In genomic region chr12:70753458-70753857, GRCm38 (mm10) we compare ENCODE assay signal across 12 mouse cellular contexts.
DNase-seq lines count a peak whose midpoint lies in the region; ATAC-seq and TF ChIP-seq lines count a peak whose summit lies in the region.
"Had no signal": no experiment of that assay in that cellular context is flagged by ENCODE, and none has a peak within 500 bp of the region (broad histone marks: within the 10 kb centered on the region; RNA-seq: fewer than 3 reads in every experiment).

No protein-coding gene starts in this region.

- no peaks in the 10 kb centered on the region for H3K9me3 ChIP-seq in hindbrain, postnatal 0 days (ENCODE audit: low read length)
- no peaks in the 10 kb centered on the region for H3K9me3 ChIP-seq in hindbrain, embryonic 16.5 days (ENCODE audit: control insufficient read depth, low read length)
- H3K9me3 ChIP-seq in limb, embryonic 10.5 days (replicated peaks) = no peaks in the 10 kb centered on the region
- H3K9me3 ChIP-seq: hindbrain, embryonic 15.5 days had no signal

- no peak for ATAC-seq in hindbrain, postnatal 0 days
- ATAC-seq in hindbrain, embryonic 16.5 days = no peak

- H3K36me3 ChIP-seq in hindbrain, postnatal 0 days (ENCODE audit: insufficient read depth, low read length) = no peaks in the 10 kb centered on the region
- no peaks in the 10 kb centered on the region for H3K36me3 ChIP-seq in hindbrain, embryonic 16.5 days (ENCODE audit: control insufficient read depth, insufficient read depth, low read length)
- no peaks in the 10 kb centered on the region for H3K36me3 ChIP-seq in limb, embryonic 10.5 days
- H3K36me3 ChIP-seq: hindbrain, embryonic 15.5 days had no signal

- H3K27ac ChIP-seq in hindbrain, postnatal 0 days = no peak overlapping the region
- H3K27ac ChIP-seq in hindbrain, embryonic 16.5 days (ENCODE audit: low read depth, low read length) = no peak overlapping the region
- peak overlapping the region; percentile 90; the same call in 1 of the 2 replicates for H3K27ac ChIP-seq in limb, embryonic 10.5 days

- H3K27me3 ChIP-seq in hindbrain, postnatal 0 days (ENCODE audit: insufficient read depth, low read length) = no peaks in the 10 kb centered on the region
- no peaks in the 10 kb centered on the region for H3K27me3 ChIP-seq in hindbrain, embryonic 16.5 days (replicated peaks; ENCODE audit: control insufficient read depth, insufficient read depth, low read length)
- no peaks in the 10 kb centered on the region for H3K27me3 ChIP-seq in limb, embryonic 10.5 days (ENCODE audit: low read depth, poor library complexity, severe bottlenecking)
- H3K27me3 ChIP-seq: hindbrain, embryonic 15.5 days had no signal

- peak; percentile 33 for DNase-seq in hindbrain, postnatal 0 days (ENCODE audit: low spot score)
- DNase-seq in 3T3-L1 (ENCODE audit: low read depth, low spot score) (peak; percentile 27), ZHBTc4 (ENCODE audit: low read depth, low spot score) (peak; percentile 42)
- no peak for DNase-seq in limb, embryonic 10.5 days (ENCODE audit: low spot score)
- DNase-seq in retina, embryonic 14.5 days (ENCODE audit: low spot score) = no peak
- no peak for DNase-seq in thymus, adult 18-20 months
- DNase-seq: adrenal gland, postnatal 36 days; liver; lung, adult 18-20 months; spleen, adult 18-20 months had no signal

- peak; percentile 47 for TF ChIP-seq CTCF in hindbrain, postnatal 0 days (IDR thresholded peaks at IDR 0.05; ENCODE audit: low read depth)

- whole genome bisulfite sequencing in hindbrain, postnatal 0 days = 85% methylated on average over 3 of the region's 3 CpGs
- 94% methylated on average over 3 of the region's 3 CpGs for WGBS in hindbrain, embryonic 16.5 days
- WGBS in limb, embryonic 10.5 days = 90% methylated on average over 3 of the region's 3 CpGs

- no peak overlapping the region for H3K4me3 ChIP-seq in hindbrain, postnatal 0 days (ENCODE audit: low read length)
- H3K4me3 ChIP-seq in hindbrain, embryonic 16.5 days (ENCODE audit: low read length) = no peak overlapping the region
- H3K4me3 ChIP-seq in limb, embryonic 10.5 days = no peak overlapping the region
- H3K4me3 ChIP-seq: hindbrain, embryonic 15.5 days had no signal

- H3K9ac ChIP-seq in hindbrain, postnatal 0 days (replicated peaks; ENCODE audit: low read length) = no peak overlapping the region
- no peak overlapping the region for H3K9ac ChIP-seq in hindbrain, embryonic 16.5 days (ENCODE audit: low read depth, low read length)
- H3K9ac ChIP-seq: hindbrain, embryonic 15.5 days had no signal

- no peak overlapping the region for H3K4me2 ChIP-seq in hindbrain, postnatal 0 days (ENCODE audit: low read depth, low read length)
- no peak overlapping the region for H3K4me2 ChIP-seq in hindbrain, embryonic 16.5 days (ENCODE audit: low read length)

- peaks cover 8% of the 10 kb centered on the region for H3K4me1 ChIP-seq in hindbrain, postnatal 0 days (ENCODE audit: insufficient read depth, low read length)
- peaks cover 9% of the 10 kb centered on the region for H3K4me1 ChIP-seq in hindbrain, embryonic 16.5 days (ENCODE audit: control insufficient read depth, insufficient read depth, low read depth, low read length)
- H3K4me1 ChIP-seq in limb, embryonic 10.5 days = peaks cover 43% of the 10 kb centered on the region

Comparison
In these comparisons a context has a peak if more than half of its experiments do, and no peak if none do; other contexts are left out.
1. DNase-seq: peak in hindbrain, postnatal 0 days (single experiment), 3T3-L1 (single experiment) and ZHBTc4 (single experiment); none in limb, embryonic 10.5 days (single experiment), retina, embryonic 14.5 days (single experiment) and thymus, adult 18-20 months (0 of 2).